Comparison of ENCODE assay signal across 10 mouse cellular contexts in the genomic region with DNA sequence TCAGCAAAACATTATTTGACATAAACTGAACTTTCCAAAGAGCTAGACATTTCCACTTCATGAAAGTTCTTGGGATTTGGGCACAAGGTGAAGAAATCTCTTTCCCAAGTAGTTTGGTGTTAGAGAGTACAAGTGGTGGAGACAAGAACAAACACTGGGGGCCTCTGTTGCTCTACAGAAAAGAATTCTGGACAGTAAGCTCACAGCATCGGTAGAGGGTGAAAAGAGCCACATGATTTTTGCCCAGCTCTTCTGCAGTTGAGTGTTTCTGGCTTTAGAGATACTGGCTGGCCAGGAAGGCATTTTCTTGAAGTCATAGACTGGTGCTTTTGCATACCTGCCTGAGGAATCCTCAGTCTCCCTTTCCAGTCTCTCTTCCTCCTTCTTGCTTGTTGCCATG.
DNase-seq lines count a peak whose midpoint lies in the region; ATAC-seq and TF ChIP-seq lines count a peak whose summit lies in the region.
"Had no signal": no experiment of that assay in that cellular context is flagged by ENCODE, and none has a peak within 500 bp of the region (broad histone marks: within the 10 kb centered on the region; RNA-seq: fewer than 3 reads in every experiment).

No protein-coding gene starts in this region.

- ATAC-seq in lung, embryonic 14.5 days (ENCODE audit: insufficient read depth): no peak

- no peak overlapping the region for H3K9ac ChIP-seq in lung, embryonic 14.5 days
- H3K9ac ChIP-seq: stomach, embryonic 15.5 days had no signal

- peak; percentile 8 to 24 for DNase-seq in heart, postnatal 10 days
- no peak for DNase-seq in heart, embryonic 10.5 days (ENCODE audit: low spot score)
- DNase-seq in lung, embryonic 14.5 days: peak; percentile 43
- no peak for DNase-seq in lung, postnatal 14 days
- DNase-seq in cerebellum, adult 8-10 months: peak; percentile 11
- peak; percentile 39 for DNase-seq in retina, embryonic 14.5 days (ENCODE audit: low spot score)
- DNase-seq in ovary, adult 18-20 months (ENCODE audit: low spot score): no peak
- DNase-seq: gastrocnemius, postnatal 10 days; lung, adult 18-20 months had no signal

- 12% methylated on average over 1 of the region's 1 CpGs for WGBS in heart, embryonic 10.5 days
- 8% methylated on average over 1 of the region's 1 CpGs for WGBS in lung, embryonic 14.5 days

- H3K4me2 ChIP-seq in lung, embryonic 14.5 days: no peak overlapping the region
- H3K4me2 ChIP-seq: stomach, embryonic 15.5 days had no signal

- TF ChIP-seq CTCF in lung, embryonic 14.5 days (IDR thresholded peaks at IDR 0.05; ENCODE audit: low read depth): peak; percentile 42; the same call in 1 of the 2 replicates

- H3K4me3 ChIP-seq in heart, embryonic 10.5 days: no peak overlapping the region
- H3K4me3 ChIP-seq in lung, embryonic 14.5 days (ENCODE audit: low read depth, low read length): no peak overlapping the region
- H3K4me3 ChIP-seq: stomach, embryonic 15.5 days had no signal

- no peak overlapping the region for H3K27ac ChIP-seq in heart, embryonic 10.5 days
- H3K27ac ChIP-seq in lung, embryonic 14.5 days (ENCODE audit: low read depth): no peak overlapping the region
- H3K27ac ChIP-seq: stomach, embryonic 15.5 days had no signal

- no peaks in the 10 kb centered on the region for H3K27me3 ChIP-seq in heart, embryonic 10.5 days (ENCODE audit: insufficient read depth, poor library complexity, severe bottlenecking)
- H3K27me3 ChIP-seq in lung, embryonic 14.5 days (ENCODE audit: insufficient read depth, low read length): no peaks in the 10 kb centered on the region
- H3K27me3 ChIP-seq: stomach, embryonic 15.5 days had no signal

- H3K36me3 ChIP-seq in heart, embryonic 10.5 days: no peaks in the 10 kb centered on the region
- H3K36me3 ChIP-seq in lung, embryonic 14.5 days (ENCODE audit: insufficient read depth): no peaks in the 10 kb centered on the region
- H3K36me3 ChIP-seq: stomach, embryonic 15.5 days had no signal

- H3K9me3 ChIP-seq in heart, embryonic 10.5 days: no peaks in the 10 kb centered on the region
- no peaks in the 10 kb centered on the region for H3K9me3 ChIP-seq in lung, embryonic 14.5 days (ENCODE audit: low read depth, low read length)
- H3K9me3 ChIP-seq: stomach, embryonic 15.5 days had no signal

- intact Hi-C loops in heart, postnatal 10 days (cut with DNase I): no loop called here

- no peaks in the 10 kb centered on the region for H3K4me1 ChIP-seq in heart, embryonic 10.5 days
- no peaks in the 10 kb centered on the region for H3K4me1 ChIP-seq in lung, embryonic 14.5 days (ENCODE audit: insufficient read depth)
- H3K4me1 ChIP-seq: stomach, embryonic 15.5 days had no signal

Comparison
In these comparisons a context has a peak if more than half of its experiments do, and no peak if none do; other contexts are left out.
1. DNase-seq: peak in heart, postnatal 10 days (2 of 2), lung, embryonic 14.5 days (single experiment), cerebellum, adult 8-10 months (single experiment) and retina, embryonic 14.5 days (single experiment); none in heart, embryonic 10.5 days (single experiment), lung, postnatal 14 days (single experiment) and ovary, adult 18-20 months (single experiment).